Mouse (Mus musculus) ovary, postnatal 10 days (tissue): Measurements from ENCODE around the gene Scnn1b.

Source experiments
- DNase-seq: peaks from one replicate; pipeline ENCODE4 v3.0.0; 2022; ENCODE audit warnings: low spot score

The Scnn1b gene

GRCm38 (mm10) chr7:121966169-121966568, 101.3 kb downstream of the Scnn1b start:
- DNase-seq, result no peak
